Mouse (Mus musculus) liver, postnatal 0 days (tissue): ENCODE measurements around the gene Scel. TPM values are rescaled to one million over a fixed set of nuclear protein-coding genes. Genes with fewer than 3 reads are reported as not detected.

Experiments
- ATAC-seq: fragments of 200-750 bp; cut with Nextera tagmentation; 2 replicates; pipeline ENCODE4 v1.8.0; 2017; ENCODE audit warnings: mild to moderate bottlenecking, moderate library complexity
- DNase-seq: peaks from one replicate; pipeline ENCODE4 v3.0.0-alpha.2; 2016
- H3K27ac ChIP-seq: fragments of 300-500 bp; sonication (generic); 2 replicates; pipeline ENCODE4 v1.5.1; 2014; ENCODE audit warnings: antibody characterized with exemption, moderate library complexity, mild to moderate bottlenecking, low read depth
- H3K27me3 ChIP-seq: fragments of 300-500 bp; sonication (generic); 2 replicates; pipeline ENCODE4 v1.6.1; 2014; ENCODE audit warnings: low read length, control low read depth, mixed read lengths; ENCODE audit not compliant: insufficient read depth
- H3K36me3 ChIP-seq: fragments of 300-500 bp; sonication (generic); replicated peaks from 2 replicates; pipeline ENCODE4 v1.6.1; 2014; ENCODE audit warnings: mild to moderate bottlenecking, control low read depth, low read length, moderate library complexity, mixed read lengths; ENCODE audit not compliant: insufficient read depth
- H3K4me1 ChIP-seq: fragments of 300-500 bp; sonication (generic); 2 replicates; pipeline ENCODE4 v1.6.1; 2014; ENCODE audit warnings: antibody characterized with exemption, mild to moderate bottlenecking, control low read depth; ENCODE audit not compliant: insufficient read depth
- H3K4me2 ChIP-seq: fragments of 300-500 bp; sonication (generic); 2 replicates; pipeline ENCODE4 v1.6.1; 2014; ENCODE audit warnings: low read depth, mild to moderate bottlenecking, low read length, moderate library complexity, mixed read lengths
- H3K4me3 ChIP-seq: fragments of 300-500 bp; sonication (generic); 2 replicates; pipeline ENCODE4 v1.5.1; 2014; ENCODE audit warnings: low read depth, low read length
- H3K9ac ChIP-seq: fragments of 300-500 bp; sonication (generic); replicated peaks from 2 replicates; pipeline ENCODE4 v1.6.1; 2014; ENCODE audit warnings: mild to moderate bottlenecking, moderate library complexity
- H3K9me3 ChIP-seq: fragments of 300-500 bp; sonication (generic); 2 replicates; pipeline ENCODE4 v1.6.1; 2016; ENCODE audit warnings: mild to moderate bottlenecking, control low read depth, low read length, mixed read lengths
- CTCF ChIP-seq: sonication (generic); IDR thresholded peaks from 2 replicates; pipeline ENCODE4 v1.5.1; 2016; ENCODE audit warnings: antibody characterized with exemption, low read depth
- EP300 ChIP-seq: IDR thresholded peaks from 2 replicates; pipeline ENCODE4 v1.6.1; 2016; ENCODE audit warnings: antibody characterized with exemption, low read depth, mild to moderate bottlenecking
- whole genome bisulfite sequencing: fragments of 180-500 bp; shearing (Covaris S2); extraction: QIAGEN DNeasy Blood & Tissue Kit; methylation state at CpG from one replicate; pipeline ENCODE4 v1.1.7; 2014; ENCODE audit not compliant: insufficient replicate concordance; 5-methylcytosine and 5-hydroxymethylcytosine counted together
- polyA plus RNA-seq: library from polyadenylated mRNA; unstranded; fragments of >200 nt; fragmentation: Nextera tagmentation; extraction: Ambion mirVana; gene quantifications from 2 replicates; pipeline ENCODE4 v1.2.1, GENCODE M21; 2015

The Scel gene
- polyA plus RNA-seq, 1 experiment from 2014 or later: not detected

DNA sequence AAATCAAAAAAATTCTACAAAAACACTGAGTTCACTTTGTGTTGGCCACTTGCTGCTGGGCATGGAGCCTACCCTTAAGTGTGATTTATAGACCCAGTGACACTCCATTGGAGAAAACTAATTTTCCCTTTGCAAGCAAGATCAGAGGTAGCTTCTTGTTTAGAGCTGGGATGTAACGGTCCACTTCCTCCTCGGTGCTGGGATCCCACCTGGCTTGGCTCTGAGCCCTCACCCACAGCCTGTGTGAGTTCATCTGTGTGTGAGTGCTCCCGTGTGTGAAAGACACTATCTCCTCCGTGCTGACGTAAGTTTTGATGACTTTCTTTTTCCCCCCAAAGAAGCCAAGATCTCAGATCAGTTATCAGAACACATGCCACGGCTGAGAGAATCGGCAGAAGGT is 62.7 kb downstream of the Scel start:
- ATAC-seq (no peak), DNase-seq (no peak)
- Histone ChIP-seq H3K36me3 (no peaks in the 10 kb centered on the region), H3K27me3 (no peaks in the 10 kb centered on the region), H3K4me1 (no peaks in the 10 kb centered on the region), H3K4me3 (no peak overlapping the region), H3K9ac (no peak overlapping the region), H3K9me3 (no peaks in the 10 kb centered on the region), H3K4me2 (no peak overlapping the region), H3K27ac (no peak overlapping the region)
- 75% methylated on average over 7 of the region's 7 CpGs for WGBS
- TF ChIP-seq CTCF (no peak), EP300 (no peak)

DNA sequence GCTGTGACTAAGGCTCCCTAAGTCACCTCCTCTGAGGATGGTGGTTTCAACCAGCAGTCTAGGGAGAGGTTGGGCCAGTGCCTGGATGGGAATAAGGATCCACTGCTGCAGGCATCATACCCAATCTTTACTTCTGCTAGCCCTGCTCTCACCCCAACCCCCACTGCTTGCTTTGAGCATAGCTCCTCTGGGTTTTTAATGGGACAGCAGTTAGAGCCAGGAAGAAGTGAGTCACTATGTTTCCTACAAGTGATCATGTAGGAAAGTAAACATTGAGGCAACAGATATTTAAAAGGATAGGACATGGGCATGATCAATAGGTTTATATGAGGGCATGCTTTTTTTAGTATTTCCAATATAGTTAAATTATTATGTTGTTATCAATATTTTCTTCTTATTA is 63.9 kb downstream of the Scel start:
- H3K27ac ChIP-seq: no peak overlapping the region
- no peak overlapping the region for H3K4me2 ChIP-seq
- DNase-seq: no peak
- no peaks in the 10 kb centered on the region for H3K27me3 ChIP-seq
- H3K9me3 ChIP-seq: no peaks in the 10 kb centered on the region
- no peaks in the 10 kb centered on the region for H3K4me1 ChIP-seq
- ATAC-seq: no peak
- no peak for TF ChIP-seq CTCF
- TF ChIP-seq EP300: no peak
- no peaks in the 10 kb centered on the region for H3K36me3 ChIP-seq
- no peak overlapping the region for H3K4me3 ChIP-seq
- H3K9ac ChIP-seq: no peak overlapping the region

GRCm38 (mm10) chr14:103586662-103587061 is 73.5 kb downstream of the Scel start:
- Histone ChIP-seq H3K4me1 (no peaks in the 10 kb centered on the region), H3K4me2 (no peak overlapping the region), H3K9ac (no peak overlapping the region), H3K27ac (no peak overlapping the region), H3K9me3 (no peaks in the 10 kb centered on the region), H3K36me3 (no peaks in the 10 kb centered on the region), H3K4me3 (no peak overlapping the region), H3K27me3 (no peaks in the 10 kb centered on the region)
- DNase-seq (no peak), ATAC-seq (no peak)
- WGBS: 62% methylated on average over 4 of the region's 4 CpGs
- no peak for TF ChIP-seq CTCF
- TF ChIP-seq EP300: no peak

- ATAC-seq (no peak), DNase-seq (no peak)
- H3K27me3 ChIP-seq: no peaks in the 10 kb centered on the region
- H3K36me3 ChIP-seq: no peaks in the 10 kb centered on the region
- H3K4me3 ChIP-seq: no peak overlapping the region
- no peak overlapping the region for H3K4me2 ChIP-seq
- TF ChIP-seq EP300: no peak
- no peaks in the 10 kb centered on the region for H3K4me1 ChIP-seq
- H3K9me3 ChIP-seq: no peaks in the 10 kb centered on the region
- no peak overlapping the region for H3K9ac ChIP-seq
- no peak overlapping the region for H3K27ac ChIP-seq
- 79% methylated on average over 10 of the region's 10 CpGs for WGBS
Measured at GRCm38 (mm10) chr14:103587208-103587900, 74.2 kb downstream of the Scel start.

GRCm38 (mm10) chr14:103589819-103590218 is 76.7 kb downstream of the Scel start:
- Histone ChIP-seq H3K4me1 (no peaks in the 10 kb centered on the region), H3K4me2 (no peak overlapping the region), H3K27ac (no peak overlapping the region), H3K36me3 (no peaks in the 10 kb centered on the region), H3K9me3 (no peaks in the 10 kb centered on the region), H3K27me3 (no peaks in the 10 kb centered on the region), H3K9ac (no peak overlapping the region), H3K4me3 (no peak overlapping the region)
- WGBS: 71% methylated on average over 7 of the region's 7 CpGs
- TF ChIP-seq EP300: no peak
- no peak for TF ChIP-seq CTCF
- no peak for ATAC-seq
- no peak for DNase-seq

GRCm38 (mm10) chr14:103595870-103596269 is 82.7 kb downstream of the Scel start:
- H3K27ac ChIP-seq: no peak overlapping the region
- WGBS: 68% methylated on average over 5 of the region's 5 CpGs
- no peak overlapping the region for H3K4me3 ChIP-seq
- ATAC-seq: no peak
- H3K9me3 ChIP-seq: no peaks in the 10 kb centered on the region
- H3K36me3 ChIP-seq: no peaks in the 10 kb centered on the region
- no peaks in the 10 kb centered on the region for H3K4me1 ChIP-seq
- no peak overlapping the region for H3K9ac ChIP-seq
- H3K4me2 ChIP-seq: no peak overlapping the region
- no peaks in the 10 kb centered on the region for H3K27me3 ChIP-seq
- TF ChIP-seq EP300: no peak
- no peak for TF ChIP-seq CTCF
- DNase-seq: no peak

- Histone ChIP-seq H3K4me1 (no peaks in the 10 kb centered on the region), H3K27ac (no peak overlapping the region), H3K36me3 (no peaks in the 10 kb centered on the region), H3K4me3 (no peak overlapping the region), H3K27me3 (no peaks in the 10 kb centered on the region), H3K4me2 (no peak overlapping the region), H3K9ac (no peak overlapping the region), H3K9me3 (no peaks in the 10 kb centered on the region)
- ATAC-seq (no peak), DNase-seq (no peak)
- no peak for TF ChIP-seq CTCF
- no peak for TF ChIP-seq EP300
- 79% methylated on average over 8 of the region's 8 CpGs for WGBS
Measured at GRCm38 (mm10) chr14:103608063-103608462, 94.9 kb downstream of the Scel start.
